Mouse (Mus musculus) Muller cell, postnatal 12 days (primary cell): Measurements from ENCODE around the gene Gpx3.
A peak's percentile ranks its signal among the peaks of the same experiment; 100 is the strongest.

Experiments used
- DNase-seq: peaks from one replicate; pipeline ENCODE4 v3.0.0-alpha.2; 2015; ENCODE audit errors: inconsistent ontology term

The Gpx3 gene

DNA sequence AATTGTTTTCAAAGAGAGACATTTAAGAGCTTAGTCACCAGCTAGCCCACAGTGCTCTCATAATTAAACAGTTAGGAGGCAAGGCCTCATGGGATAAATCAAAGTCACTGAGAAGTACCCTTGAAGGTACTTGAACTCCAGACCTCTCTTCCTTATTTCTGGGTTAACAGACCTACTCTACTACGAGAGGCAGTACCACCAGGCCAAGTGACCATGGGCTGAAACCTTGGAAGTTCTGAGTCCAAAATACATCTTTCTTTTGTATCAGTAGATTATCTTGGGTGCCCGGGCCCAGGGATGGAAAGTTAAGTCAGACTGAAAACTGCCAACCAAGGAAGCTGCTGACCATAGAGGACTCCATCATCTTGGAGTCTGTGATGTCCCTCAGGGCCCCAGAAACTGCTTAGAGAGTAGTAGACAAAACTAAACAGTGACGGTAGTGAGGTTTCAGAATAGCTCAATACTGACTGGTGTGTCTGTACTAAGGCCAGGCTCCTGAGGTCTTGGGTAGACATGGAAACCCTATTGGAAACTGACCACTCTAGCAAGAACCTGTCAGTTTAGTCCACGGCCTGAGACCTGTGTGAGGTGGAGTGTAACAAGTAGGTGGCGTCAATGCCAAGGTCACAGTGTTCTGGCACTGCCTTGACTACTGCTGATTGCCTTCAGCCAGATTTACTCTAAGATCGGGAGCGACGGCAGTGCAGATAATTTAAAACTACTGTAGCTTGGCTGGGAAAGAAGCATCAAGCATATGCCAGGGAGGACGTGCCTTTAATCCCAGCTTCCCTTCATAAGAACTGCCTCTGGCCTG, 10.5 kb downstream of the Gpx3 start:
- DNase-seq, result no peak

- no peak for DNase-seq
Observed at GRCm38 (mm10) chr11:54913841-54914240, 11.6 kb downstream of the Gpx3 start.

DNA sequence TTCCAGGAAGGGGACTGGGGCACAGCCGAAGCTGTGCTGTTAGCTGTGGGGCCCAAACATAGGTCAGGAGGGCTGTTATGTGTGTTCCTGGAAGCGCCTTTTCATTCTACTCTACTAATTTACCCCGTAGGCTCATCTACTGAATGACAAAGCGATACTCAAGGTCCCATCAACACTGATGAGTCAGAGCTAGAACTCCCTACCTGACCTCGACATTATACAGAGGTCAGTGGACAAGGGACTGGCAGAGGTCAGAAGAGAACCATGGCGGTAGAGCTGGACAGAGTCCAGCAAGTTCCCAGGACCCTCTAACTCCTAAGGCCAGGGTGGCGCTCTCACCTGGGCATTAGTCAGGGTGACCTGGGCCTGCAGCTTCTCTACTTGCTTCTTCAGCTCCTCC, 15.2 kb downstream of the Gpx3 start:
- no peak for DNase-seq

DNA sequence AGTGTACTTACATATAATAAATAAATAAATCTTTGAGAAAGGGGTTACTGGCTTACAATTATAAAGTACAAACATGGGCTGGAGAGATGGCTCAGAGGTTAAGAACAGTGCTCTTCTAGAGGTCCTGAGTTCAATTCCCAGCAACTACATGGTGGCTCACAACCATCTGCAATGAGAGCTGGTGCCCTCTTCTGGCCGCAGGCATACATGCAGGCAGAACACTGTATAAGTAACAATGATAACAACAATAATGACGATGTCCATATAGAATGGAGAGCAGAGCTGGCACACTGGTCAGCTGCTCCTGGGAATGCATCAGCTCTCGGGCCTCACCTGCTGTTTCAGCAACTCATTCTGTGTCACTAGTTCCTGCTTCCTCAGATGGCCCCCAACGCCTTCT, 16.0 kb downstream of the Gpx3 start:
- DNase-seq, result no peak

- DNase-seq, result no peak
Observed at GRCm38 (mm10) chr11:54920127-54920972, 18.1 kb downstream of the Gpx3 start.

GRCm38 (mm10) chr11:54920973-54921580, 18.8 kb downstream of the Gpx3 start:
- DNase-seq, result no peak

DNA sequence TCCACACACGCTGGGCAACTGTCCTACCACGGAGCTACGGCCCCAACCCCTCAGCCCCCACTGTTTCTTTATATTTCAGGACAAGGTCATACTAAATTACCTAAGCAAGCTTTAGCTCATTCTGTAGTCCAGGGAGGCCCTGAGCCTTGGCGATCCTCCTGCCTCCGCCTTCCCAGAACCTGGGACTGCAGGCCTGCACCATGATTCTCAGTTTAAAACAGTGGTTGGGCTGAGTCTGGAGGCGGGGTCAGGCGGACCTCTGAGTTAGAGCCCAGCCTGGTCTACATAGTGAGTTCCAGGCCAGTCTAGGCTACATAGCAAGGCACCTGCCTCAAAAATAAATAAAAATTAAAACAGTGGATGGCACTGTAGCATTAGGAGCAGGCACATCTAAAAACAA, 19.5 kb downstream of the Gpx3 start:
- no peak for DNase-seq

DNA sequence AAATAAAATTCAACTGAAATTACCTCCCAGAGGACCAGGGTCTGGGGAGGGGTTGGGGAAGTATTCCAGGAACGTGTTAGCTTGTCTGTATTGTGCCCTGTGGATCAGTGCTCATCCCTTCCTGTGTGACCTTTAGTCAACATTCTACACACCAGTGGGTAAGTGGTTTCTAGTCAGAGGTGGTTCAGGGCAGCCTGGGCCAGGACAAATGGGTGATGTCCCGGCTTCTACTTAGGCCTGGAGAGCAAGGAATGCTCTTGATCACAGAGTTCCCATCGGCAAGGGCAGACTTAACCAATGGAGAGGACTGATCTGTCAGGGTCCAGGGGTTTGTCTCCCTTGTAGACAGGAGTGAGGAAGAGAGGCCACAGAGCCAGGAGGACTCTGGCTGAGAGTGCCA, 20.2 kb downstream of the Gpx3 start:
- no peak for DNase-seq

GRCm38 (mm10) chr11:54924145-54924544, 21.9 kb downstream of the Gpx3 start:
- DNase-seq, result no peak

GRCm38 (mm10) chr11:54927346-54928140, 25.3 kb downstream of the Gpx3 start:
- peak; percentile 33 for DNase-seq

- DNase-seq, result no peak
Observed at GRCm38 (mm10) chr11:54928219-54928618, 26.0 kb downstream of the Gpx3 start.

- DNase-seq, result no peak
Observed at GRCm38 (mm10) chr11:54928886-54929285, 26.6 kb downstream of the Gpx3 start.

- DNase-seq, result no peak
Observed at GRCm38 (mm10) chr11:54929290-54929689, 27.0 kb downstream of the Gpx3 start.

DNA sequence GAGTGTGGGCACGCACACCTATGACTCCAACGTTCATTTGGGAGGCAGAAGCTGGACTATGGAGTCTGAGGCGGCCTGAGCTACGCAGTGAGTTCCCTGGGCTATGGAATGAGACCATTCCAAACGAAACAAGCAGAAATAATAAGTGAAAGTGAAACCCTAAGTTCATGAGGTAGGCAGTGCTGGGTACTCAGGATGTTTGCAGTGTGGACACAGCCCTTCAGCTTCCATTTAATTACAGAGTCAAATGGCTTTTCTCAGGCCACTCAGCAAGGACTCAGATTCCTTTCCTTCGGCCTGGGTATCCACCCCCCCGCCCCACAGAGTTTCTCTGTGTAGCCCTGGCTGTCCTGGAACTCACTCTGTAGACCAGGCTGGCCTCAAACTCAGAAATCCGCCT, 27.5 kb downstream of the Gpx3 start:
- no peak for DNase-seq

GRCm38 (mm10) chr11:54930318-54930979, 28.2 kb downstream of the Gpx3 start:
- DNase-seq, result peak; percentile 39

DNA sequence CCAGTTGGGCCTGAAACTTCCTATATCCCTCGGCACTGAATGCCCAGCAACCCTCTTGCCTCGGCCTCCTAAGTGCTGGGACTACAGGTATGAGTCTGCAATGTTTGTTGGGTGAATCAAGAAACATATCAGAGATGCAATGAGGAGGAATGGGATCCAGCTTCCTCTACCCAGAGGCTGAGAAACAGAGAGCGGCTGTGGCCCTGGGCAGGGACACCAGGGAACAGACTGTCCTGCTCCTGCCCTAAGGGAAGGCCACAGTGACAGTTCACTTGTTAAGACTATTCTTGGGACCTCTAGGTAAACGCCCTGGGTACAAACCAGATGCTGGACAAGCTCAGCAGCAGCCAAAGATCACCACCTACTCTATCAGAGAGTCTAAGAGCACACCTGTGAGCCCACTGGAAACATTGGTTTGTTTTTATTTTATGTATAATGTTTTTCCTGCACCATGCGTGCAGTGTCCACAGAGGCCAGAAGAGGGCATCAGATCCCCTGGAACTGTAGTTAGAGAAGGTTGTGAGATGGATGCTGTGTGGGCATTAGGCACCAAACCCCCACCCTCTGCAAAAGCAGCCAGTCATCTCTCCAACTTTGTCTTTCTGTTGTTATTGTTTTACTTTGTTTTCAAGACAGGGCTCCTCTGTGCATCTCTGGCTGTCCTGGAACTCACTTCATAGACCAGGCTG, 29.3 kb downstream of the Gpx3 start:
- no peak for DNase-seq

DNA sequence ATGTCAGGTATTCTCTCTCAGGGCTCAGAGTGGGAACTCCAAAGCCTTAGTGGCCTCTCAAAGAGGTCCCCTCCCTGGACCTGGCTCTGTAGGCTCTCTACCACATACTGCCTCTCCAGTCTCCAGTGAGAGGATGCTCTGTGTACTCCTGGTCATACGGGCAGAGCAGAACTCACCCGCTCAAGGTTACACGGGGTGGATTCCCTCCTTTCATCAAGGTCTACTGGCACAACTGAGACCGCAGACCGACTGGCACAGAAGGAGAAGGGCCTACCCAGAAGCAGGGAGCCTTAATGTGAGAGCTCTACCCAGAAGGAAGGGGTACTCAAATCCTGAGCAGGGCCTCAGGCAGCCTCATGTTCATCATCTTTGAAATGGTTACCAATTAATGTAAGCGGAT, 30.3 kb downstream of the Gpx3 start:
- DNase-seq, result no peak

DNA sequence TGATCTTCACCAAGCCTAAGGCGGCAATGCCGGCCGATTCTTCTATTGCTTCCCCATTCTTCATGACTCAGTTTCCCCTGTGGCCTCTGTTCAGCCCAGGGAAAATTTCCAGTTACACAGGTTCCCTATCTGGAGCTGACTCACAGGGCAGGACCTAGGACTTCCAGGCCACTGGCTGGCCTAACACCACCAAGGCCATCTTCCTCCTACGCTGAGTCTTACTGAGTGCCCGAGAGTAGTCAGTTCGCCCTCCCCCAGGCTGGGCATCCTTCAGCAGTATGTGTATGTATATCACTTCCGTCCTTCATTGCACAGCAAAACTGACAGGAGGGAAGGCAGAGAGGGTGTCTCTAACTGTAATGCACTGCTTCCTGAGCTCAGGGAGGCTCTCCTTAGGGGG, 31.9 kb downstream of the Gpx3 start:
- DNase-seq, result no peak

GRCm38 (mm10) chr11:54936035-54936770, 34.0 kb downstream of the Gpx3 start:
- peak; percentile 81 for DNase-seq

DNA sequence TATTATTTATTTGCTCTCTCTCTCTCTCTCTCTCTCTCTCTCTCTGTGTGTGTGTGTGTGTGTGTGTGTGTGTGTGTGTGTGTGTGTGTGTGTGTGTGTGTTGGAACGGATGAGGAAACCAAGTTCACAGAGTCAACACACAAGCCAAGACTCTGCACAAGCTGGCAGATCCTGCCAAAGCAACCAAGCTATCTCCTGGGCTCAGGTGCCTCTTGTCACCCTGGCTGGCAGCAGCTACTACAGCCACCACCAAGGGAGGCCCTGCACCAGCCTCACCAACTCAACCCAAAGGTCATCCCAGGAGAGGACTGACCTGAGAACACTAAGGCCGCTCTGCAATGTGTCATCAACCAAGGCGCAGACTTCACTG, 34.5 kb downstream of the Gpx3 start:
- no peak for DNase-seq
